Mouse (Mus musculus) kidney, adult 2 months (tissue): ENCODE measurements at regions not wholly inside any gene's neighbourhood (a gene's known extent, or its start where the extent isn't known, plus 50 kb on each side); places are given as distances from the start of the nearest gene placed in this dataset.

ENCODE experiments used
- DNase-seq: peaks from one replicate; pipeline ENCODE4 v3.0.0; 2021
- H3K27ac ChIP-seq: fragments of 200-500 bp; 2 replicates; pipeline ENCODE4 v1.5.1; 2012; ENCODE audit warnings: low read depth, low read length, control low read depth, inconsistent platforms; ENCODE audit not compliant: insufficient read depth
- H3K27me3 ChIP-seq: fragments of 200-500 bp; replicated peaks from 2 replicates; pipeline ENCODE4 v1.6.1; 2012; ENCODE audit warnings: mild to moderate bottlenecking, moderate library complexity, low read length, inconsistent platforms; ENCODE audit not compliant: control insufficient read depth, insufficient read depth
- H3K36me3 ChIP-seq: fragments of 200-500 bp; 2 replicates; pipeline ENCODE4 v1.6.1; 2012; ENCODE audit warnings: mild to moderate bottlenecking, moderate library complexity, low read length, inconsistent platforms; ENCODE audit not compliant: control insufficient read depth, insufficient read depth
- H3K4me1 ChIP-seq: fragments of 200-500 bp; 2 replicates; pipeline ENCODE4 v1.6.1; 2011; ENCODE audit warnings: low read length; ENCODE audit not compliant: control insufficient read depth, insufficient read depth
- H3K4me3 ChIP-seq: fragments of 200-500 bp; 2 replicates; pipeline ENCODE4 v1.5.1; 2011; ENCODE audit warnings: mild to moderate bottlenecking, low read depth, low read length, control low read depth; ENCODE audit not compliant: insufficient read depth
- CTCF ChIP-seq: fragments of 200-500 bp; conservative IDR thresholded peaks from 2 replicates; pipeline ENCODE4 v1.5.1; 2011; ENCODE audit warnings: low read depth, mild to moderate bottlenecking, control low read depth, low read length, moderate library complexity, mixed read lengths; ENCODE audit not compliant: insufficient read depth, insufficient read length
- POLR2A ChIP-seq: fragments of 200-500 bp; IDR thresholded peaks from one replicate; pipeline ENCODE4 v1.6.1; 2011; ENCODE audit warnings: low read depth, low read length, control low read depth
- WGBS: fragments of 180-500 bp; shearing (Covaris S2); methylation state at CpG from one replicate; pipeline ENCODE4 v1.1.7; 2018; 5-methylcytosine and 5-hydroxymethylcytosine counted together

GRCm38 (mm10) chr12:52637506-52638249 is 61.5 kb upstream of the Akap6 start:
- no peak overlapping the region for H3K4me3 ChIP-seq
- peak; percentile 56 for DNase-seq
- H3K27me3 ChIP-seq, result no peaks in the 10 kb centered on the region
- WGBS, result 54% methylated on average over 14 of the region's 14 CpGs
- TF ChIP-seq POLR2A, result no peak
- peak; percentile 53 for TF ChIP-seq CTCF
- no peak overlapping the region for H3K27ac ChIP-seq
- no peaks in the 10 kb centered on the region; the same call in 1 of the 2 replicates for H3K4me1 ChIP-seq
- no peaks in the 10 kb centered on the region for H3K36me3 ChIP-seq

GRCm38 (mm10) chr12:52638461-52638860 is 60.7 kb upstream of the Akap6 start:
- Histone ChIP-seq H3K36me3 (no peaks in the 10 kb centered on the region), H3K4me1 (no peaks in the 10 kb centered on the region; the same call in 1 of the 2 replicates), H3K27ac (no peak overlapping the region), H3K27me3 (no peaks in the 10 kb centered on the region), H3K4me3 (no peak overlapping the region)
- DNase-seq, result no peak
- WGBS, result 44% methylated on average over 11 of the region's 11 CpGs
- TF ChIP-seq CTCF, result no peak
- no peak for TF ChIP-seq POLR2A

- H3K36me3 ChIP-seq, result no peaks in the 10 kb centered on the region
- TF ChIP-seq CTCF (no peak), POLR2A (no peak)
- 59% methylated on average over 5 of the region's 5 CpGs for WGBS
Measured at GRCm38 (mm10) chr12:52644059-52644458, 55.1 kb upstream of the Akap6 start.

More at GRCm38 (mm10) chr12:52644059-52644458, 55.1 kb upstream of the Akap6 start:
- H3K4me1 ChIP-seq, result no peaks in the 10 kb centered on the region
- H3K27ac ChIP-seq, result no peak overlapping the region
- no peaks in the 10 kb centered on the region for H3K27me3 ChIP-seq
- no peak overlapping the region for H3K4me3 ChIP-seq
- no peak for DNase-seq
